Mouse (Mus musculus) thymus, postnatal 36 days (tissue): ENCODE measurements around the gene Als2cr12.
A peak's percentile ranks its signal among the peaks of the same experiment; 100 is the strongest.
"Not testable (repeated sequence)": the region's sequence is repeated elsewhere in the genome, so short reads cannot be mapped to it uniquely, and the experiment has no call there.

Experiments used
- DNase-seq, 2 experiments: peaks; one replicate each; pipeline ENCODE4 v3.0.0; 2022; ENCODE audit warnings: mixed read lengths in 2 of 2

Als2cr12 gene

DNA sequence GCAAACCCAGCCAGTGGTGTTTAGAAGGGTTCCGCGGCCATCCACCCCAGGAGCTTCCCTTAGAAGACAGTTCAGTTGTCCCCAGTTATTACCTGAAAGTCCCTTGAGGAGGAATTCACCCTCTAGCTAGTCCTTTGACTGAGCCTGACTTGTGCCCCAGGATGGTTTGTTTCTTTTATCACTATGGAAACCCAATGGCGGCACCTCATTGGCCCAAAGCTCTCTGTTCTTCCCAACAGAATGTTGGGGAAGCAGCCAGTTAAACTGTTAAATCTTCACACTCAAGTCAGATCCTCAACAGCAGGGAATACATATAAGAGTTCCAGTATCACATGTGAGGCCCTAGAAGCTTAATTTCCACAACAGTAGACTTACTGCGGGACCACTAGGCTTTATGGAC lies at the start of gene Als2cr12:
Als2cr12 (minus strand) TSS at position 180 of the 400 bp plus-strand sequence.
- not testable (repeated sequence) for DNase-seq

DNA sequence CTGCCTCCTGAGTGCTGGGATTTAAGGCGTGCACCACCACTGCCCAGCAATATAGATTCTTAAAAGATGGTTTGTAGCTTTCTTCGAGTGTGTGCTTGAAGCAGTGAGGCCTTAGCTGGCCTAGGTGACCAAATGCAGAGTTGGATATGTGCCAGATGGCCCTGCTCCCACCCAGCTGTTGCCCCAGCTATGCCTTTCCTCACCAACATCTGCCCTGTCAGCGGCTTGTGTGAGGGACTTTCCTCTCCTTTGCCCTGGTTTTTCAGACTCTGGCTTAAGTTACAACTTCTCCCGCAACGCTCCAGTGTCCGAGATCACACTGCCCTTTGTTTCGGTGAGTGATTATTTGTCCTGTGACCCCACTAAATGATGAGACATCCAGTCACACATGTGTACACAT lies 48.9 kb upstream of the Als2cr12 start:
- no peak for DNase-seq

DNA sequence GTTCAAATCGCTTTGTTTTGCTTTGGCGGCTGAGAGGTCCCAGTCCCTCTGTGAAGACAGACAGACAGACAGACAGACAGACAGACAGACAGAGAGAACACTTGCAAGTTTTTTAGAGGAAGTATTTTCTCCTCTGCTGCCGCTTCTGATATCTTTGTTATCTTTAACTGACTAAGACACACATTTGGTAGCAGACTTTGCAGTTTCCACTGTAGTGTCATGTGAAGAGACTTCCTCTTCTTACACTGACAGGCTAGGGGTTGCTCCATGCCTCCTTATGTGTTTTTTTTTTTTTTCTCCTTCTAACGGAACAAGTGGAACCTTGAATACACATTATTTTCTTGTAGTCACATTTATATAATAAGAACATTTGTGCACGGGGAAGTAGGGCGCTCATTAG lies 47.5 kb upstream of the Als2cr12 start:
- DNase-seq = no peak

DNA sequence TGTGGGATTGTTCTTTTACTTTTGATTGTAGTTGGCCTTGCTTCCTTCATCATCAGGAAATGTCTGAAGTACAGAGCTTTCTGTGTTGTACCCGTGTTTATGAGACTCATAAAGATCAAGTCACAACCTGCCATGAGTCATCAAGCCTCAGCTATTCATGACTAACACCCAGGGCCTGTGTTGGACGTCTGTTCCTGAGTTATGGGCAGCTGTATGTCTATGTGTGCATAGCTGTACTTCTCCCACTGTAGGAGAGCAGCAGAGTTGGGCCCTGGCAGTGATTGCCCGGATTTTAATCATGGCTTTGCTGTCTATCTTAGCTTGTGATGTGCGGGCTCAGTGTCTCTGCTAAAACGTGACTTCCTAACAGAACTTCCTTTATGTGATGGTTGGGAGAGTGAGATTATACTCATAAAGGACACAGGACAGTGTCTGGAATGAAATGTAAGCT lies 46.8 kb upstream of the Als2cr12 start:
- no peak for DNase-seq

DNA sequence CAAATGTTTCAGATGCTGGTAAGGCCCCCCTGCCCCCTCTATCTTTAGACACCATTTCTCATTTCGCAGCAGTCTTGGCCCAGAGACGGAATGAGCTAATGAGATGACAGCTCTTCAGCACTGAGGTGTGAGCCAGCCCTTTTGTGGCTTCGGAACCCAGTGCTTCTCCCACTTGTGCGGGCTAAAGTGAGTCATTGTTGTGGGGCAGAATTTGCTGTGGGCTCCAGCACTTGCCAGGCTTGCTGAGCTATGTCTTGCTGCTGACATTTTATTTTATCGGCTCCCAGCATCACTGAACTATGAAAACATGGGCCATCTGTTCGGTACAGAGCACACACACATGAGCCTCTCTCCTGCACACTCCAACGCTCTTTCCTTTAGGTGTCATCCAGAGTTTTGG lies 43.7 kb upstream of the Als2cr12 start:
- DNase-seq = no peak

DNA sequence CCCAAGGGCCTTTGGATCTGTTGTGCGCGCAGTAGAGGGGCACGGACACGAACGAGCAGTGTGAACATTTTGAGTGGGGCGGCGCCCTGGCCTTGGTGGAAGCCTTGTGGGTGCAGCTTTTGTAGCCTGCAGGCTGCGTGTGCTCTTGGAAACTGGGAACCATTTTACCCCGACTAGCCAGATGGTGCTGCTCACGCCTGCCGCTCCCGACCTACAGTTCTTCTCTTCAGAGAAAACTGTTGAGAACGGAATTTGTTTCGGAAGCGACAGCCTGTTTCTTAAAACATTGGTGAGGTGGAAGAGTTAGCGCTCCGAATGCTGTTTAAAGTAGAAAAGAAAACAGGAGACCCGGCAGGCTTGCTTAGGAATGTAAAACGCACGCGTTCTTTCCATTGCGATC lies 41.2 kb upstream of the Als2cr12 start:
- no peak for DNase-seq

DNA sequence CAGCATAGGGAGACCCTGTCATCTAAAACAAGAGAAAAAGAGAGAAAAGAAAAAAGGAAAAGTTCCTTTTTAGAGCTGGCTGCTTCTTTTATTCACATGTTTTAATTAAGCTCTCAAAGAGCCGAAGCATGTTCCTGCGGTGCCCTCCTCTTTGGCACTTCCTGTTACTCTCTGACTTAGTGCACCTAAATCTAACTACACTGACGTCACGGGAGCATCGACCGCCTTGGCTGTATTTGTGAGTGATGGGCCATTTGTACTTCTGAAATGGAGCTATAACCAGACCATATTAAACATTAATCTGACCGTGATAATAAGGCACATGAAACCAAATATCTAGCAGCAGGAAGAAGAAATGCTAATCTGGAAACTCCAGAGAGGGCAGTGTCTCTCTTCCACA lies 40.2 kb upstream of the Als2cr12 start:
- no peak for DNase-seq

DNA sequence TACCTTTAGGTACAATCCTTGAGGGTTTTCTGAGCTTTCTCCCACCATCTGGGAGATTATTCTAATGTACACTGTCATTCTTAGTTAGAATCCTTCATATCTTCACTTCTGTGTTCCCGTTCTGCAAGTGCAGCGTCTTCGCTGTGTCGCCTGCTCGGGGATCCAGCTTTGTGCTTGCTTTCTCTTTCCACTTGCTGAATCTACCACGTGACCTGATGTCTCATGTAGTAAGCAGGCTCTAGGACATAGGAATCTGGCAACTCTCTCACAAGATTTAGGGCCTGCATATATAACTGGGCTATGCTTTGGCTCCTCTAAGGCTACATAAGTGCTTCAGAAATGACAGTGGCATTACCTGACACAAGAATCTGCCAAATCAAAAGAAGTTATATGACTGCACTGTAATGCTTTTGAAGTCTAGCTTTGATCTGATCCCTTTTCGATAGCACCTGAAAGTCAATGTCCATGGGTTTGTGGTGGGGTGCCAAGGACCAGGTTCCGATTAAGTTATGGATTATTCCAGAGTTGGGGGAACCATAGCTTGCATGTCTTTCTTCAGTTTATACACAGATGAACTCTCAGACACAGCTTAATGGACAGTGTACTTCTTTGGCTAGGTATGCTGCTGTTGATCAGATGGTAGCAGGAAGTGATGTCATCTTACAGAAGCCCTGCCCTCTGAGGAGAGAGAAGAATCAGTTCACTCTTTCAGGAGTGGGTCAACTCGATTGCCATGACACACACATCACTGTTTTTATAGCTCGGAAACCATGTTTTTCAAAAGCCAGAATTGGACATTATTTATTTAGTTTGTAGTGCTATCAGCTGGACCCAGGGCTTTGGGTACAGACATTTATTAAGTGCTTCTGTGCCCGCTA lies 38.5 kb upstream of the Als2cr12 start:
- DNase-seq = no peak

DNA sequence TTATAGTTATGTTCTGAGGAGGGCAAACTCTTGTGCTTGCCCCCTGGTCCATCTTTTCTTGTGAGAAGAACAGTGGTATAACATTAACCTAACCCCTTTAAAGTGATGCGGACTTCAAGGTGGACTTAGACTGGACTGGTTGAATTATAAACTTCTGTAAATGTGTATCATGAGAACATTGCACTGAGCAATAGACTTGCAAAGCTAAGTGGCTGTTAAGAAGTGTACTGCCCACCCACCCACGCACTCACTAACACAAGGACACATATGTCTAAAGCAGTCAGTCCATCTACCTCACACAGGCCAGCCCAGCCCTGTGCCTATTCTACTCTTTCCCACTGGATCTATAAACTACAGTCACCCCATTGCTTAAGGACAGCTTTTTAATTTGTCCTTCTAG lies 37.8 kb upstream of the Als2cr12 start:
- no peak for DNase-seq

DNA sequence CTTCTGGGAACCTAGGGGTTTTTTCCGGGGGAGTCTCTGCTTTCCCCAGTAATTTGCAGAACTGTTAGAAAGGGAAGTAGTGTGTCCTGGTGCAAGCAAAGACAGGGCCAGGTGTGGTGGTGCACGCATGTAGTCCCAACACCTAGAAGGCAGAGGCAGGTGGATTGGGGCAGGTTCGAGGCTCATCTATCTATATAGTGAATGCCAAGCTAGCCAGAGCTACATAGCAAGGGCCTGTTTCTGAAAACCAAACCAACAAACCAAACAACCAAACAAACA lies 32.7 kb upstream of the Als2cr12 start:
- no peak for DNase-seq

DNA sequence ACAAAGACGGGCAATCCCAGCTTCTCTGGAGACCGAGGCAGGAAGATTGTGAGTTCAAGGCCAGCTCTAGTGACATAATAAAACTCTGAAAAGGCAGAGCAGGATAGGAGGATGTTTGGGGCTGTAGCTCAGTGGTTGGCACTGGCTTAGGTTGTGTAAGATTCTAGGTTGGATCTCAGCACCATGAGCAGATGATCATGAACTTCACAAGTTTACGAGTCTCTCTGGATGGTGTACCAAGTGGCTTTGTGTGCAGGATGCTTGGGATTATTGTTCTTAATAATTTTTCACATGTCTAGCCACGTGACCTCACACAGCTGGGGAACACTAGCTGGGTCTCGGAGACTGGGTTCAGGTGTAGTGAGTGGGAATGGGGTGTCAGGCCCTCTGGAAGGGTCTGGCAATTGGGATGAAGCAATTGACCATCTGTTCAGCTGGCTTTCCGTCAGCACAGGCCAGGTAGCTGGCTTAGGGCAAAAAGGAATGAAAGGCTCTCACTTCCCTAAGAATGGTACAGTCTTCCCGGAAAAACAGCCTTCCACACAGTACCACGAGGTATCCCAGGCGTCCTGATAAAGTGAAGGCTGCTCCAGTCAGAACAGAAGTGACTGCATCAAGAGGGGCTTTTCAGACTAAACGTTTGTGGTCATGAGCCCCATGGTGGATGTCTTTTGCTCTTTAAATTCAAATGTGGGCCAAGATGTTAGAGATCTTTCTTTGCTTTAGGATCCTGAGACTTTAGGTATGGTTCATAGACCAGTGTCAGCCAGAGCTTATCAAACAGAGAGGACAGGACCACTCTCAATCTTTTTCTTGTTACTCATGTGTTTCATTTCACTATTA lies 32.2 kb upstream of the Als2cr12 start:
- no peak for DNase-seq

DNA sequence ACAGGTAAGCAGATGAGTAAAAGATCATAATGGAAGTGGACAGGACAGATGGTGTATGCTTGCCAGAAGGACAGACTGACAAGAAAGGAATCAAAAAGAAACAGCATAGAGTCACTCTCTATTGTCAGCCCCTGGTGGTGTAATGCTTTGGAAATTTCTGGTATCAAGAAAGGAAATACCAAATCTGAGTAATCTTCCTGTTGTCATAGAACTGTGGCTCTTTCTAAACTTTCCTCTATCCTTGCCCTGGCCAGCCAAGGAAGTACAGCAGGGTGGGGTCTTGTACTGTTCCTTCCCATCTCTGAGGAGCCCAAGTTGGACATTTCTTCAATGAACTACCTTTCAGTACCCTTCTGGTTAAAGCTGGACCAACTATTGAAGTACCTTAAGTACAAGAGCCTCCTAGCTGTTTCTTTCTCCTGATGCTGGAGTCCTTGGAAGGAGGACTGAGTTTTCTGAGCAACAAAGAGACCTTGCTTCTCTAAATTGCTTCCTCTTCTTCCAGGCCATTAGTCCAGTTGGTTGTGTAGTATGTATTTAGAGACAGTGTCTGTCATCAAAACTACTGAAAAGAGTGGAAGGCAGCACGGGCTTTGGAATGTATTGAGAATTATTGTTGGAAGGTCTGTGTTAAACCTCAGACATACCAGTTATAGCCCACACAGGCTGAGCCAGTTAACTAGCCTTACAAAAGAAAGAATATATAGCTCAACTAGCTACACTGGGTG lies 31.4 kb upstream of the Als2cr12 start:
- DNase-seq = no peak

DNA sequence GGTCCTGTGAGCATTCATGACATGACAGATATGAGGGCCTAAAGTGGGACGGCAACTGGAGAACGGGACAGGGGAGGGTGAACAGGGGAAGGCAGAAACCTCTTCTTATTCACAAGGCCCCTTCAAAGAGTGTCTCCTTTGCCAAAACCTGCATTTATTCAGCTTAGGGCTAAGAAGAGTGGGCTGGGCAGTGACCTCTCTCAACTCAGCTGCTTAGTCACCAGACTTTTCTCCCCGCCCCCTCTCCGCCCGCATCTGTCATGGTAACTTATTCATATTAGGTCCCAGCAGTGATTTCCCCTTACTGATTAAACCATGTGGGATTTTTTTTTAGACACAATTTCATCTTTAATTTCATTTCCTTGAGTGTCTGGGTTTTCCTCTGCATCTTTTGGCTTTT lies 30.0 kb upstream of the Als2cr12 start:
- no peak for DNase-seq

DNA sequence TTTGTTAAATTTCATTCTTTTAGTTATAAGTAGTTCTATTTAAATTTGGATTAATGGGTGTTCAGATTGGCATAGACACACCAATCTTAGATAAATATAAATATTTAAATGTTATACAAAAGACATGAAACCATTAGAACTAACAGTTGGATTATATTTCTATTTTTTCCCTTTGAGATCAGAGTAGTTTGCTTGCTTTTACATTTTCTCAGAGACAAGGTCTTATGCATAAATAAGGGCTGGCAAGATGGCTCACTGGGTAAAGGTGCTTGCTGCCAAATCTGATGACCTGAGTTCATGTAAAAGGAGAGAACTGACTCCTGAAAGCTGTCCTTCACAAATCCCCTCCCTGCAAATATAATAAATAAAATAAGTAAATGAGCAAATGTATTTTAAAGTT lies 29.3 kb upstream of the Als2cr12 start:
- no peak for DNase-seq

DNA sequence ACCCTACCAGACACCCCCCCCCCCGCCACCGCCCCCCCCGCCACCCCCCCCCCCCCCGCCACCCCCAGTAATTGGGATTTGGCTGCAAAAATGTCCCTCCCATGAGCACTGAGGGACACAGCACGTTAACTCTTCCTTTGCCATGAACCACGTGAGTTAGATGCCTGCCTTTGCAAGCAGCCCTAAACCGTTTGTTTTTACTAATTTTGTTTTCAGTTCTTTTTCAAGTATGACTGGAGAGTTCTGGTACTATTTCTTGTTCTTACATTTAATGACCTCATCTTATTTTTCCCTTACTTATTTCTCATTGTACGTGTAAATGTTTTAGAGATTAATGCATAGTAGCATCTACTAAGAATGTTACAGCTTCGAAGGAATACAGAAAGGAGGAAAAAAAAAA lies 28.7 kb upstream of the Als2cr12 start:
- DNase-seq = no peak

DNA sequence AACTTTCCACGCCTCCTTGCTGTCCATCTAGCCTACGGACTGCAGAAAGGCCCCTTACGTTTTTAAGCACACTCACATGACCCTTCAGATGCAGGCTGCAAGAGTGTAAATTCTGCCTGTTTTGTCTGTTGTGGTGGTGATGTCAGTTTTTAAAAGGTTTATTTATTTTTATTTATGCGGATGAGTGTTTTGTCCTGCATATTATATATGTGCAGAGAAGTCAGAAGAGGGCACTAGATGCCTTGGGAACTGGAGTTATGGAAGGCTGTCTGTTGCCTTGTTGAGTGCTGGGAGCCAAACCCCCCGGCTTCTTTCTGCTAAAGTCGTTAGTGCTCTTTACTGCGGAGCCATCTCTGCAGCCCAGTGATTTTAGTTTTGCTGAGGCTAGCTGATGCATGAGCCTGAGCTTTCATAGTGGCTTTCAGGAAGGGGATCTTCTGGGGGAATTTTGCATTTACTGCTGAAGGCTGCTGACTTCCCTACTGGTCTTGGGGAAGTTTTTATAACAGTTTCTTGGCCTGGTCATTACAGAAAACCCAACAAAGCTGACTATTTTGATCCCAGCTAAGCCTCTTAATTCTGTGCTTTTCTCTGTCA lies 28.1 kb upstream of the Als2cr12 start:
- no peak for DNase-seq

DNA sequence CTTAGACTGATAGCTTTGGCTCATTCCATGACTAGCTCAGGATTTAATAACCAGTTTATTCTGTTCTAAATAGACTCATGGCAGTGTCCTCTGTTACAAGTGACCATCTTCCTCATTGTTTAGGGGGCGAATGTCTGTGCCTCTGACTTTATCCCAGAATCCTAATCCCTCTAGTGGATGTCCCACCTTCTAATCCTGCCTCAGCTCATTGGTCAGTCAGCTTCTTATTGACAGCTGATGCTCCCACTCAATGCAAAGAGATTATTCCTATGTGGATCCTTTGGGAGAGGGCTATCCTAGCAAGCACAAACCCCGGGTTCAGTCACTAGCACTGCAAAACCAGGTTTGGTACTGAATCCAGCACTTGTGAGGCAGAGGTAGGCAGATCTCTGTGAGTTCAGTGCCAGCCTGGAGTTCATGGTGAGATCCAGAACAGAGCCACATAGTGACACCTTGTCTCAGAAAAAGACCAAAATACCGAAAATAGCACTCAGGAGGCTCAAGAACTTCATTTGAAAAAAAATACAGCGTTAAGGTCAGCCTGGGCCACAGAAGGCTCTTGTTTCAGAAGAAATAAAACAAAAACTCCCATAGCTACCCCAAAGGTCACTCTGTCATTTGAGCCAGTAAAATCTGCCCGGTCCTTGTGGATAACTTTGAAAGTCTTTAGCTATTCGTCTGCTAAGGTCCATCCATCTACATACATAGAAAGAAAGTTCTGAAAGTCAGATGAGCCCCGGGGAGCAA lies 27.4 kb upstream of the Als2cr12 start:
- no peak for DNase-seq

DNA sequence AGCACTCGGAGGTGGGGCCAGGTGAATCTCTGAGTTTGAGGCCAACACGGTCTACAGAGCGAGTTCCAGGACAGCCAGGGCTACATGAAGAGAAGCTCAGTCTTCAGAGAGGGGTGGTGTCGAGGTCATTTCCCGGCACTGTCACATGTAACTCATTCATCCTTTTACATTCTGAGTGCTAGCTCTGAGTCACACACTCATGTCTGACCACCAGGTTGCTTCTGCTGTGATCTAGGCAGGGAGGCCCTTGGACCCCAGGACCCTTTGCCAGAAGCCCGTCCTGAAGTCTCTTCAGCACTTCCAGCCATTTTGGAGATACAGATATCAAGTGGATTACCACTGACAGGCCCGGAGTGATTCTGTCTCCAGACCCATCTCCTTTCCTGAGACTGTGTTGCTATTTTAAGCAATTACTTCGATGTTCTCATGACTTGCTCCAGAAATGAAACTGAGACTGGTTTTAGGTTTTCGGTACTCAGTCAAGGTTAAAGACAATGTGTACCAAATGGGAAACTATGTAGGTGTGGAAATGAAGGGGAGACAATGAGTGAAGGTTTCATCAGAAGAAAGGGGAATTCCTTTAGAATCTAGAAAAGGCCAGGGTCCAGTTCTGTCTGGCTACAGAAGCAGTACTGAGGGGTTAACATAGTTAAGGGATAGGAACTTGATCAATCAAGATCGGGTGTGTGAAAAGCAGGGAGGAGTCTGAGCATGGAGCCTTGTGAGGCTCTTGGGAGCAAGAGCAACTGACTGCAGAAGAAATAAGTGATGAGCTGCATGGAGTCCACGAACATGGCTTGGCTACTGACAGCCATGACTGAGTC lies 26.5 kb upstream of the Als2cr12 start:
- DNase-seq = peak in 1 of 2 experiments; percentile 34

DNA sequence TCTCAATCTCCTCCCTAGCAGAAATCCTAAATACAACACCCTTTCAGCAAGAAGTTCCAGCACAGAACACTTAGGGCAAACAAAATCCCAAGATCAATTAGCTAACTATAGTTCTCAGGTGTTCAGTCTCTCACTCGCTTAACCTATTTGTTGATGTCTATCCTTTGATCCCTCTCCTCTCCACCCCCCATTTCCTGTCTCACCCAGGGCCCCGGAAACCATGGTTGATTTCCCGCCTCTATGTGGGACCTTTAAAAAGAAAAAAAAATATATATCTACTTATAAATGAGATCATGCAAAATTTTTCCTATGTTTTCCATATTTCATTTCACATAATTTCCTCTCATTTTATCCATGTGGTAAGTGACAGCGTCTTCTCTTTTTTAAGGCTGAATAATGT lies 25.2 kb upstream of the Als2cr12 start:
- DNase-seq = peak; percentile 66 to 78

DNA sequence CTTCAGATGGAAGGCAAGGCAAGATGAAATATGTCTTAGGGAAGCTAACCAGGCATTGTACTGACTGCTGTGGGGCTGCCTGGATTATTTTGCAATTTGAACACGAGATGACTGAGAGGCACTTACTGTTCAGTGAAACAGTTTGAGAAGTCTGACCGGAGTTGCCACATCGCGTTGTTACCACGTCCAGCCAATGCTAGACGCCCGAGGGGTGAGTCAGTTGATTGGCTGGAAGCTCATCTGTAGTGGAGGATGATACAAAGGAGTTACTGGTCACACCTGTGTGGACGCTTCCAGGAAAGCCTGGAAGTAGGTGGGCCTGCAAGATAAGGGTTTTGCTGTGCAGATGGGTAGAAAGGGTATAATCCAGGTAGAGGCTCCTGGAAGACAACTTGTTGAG lies 24.3 kb upstream of the Als2cr12 start:
- peak in 1 of 2 experiments; percentile 36 for DNase-seq

DNA sequence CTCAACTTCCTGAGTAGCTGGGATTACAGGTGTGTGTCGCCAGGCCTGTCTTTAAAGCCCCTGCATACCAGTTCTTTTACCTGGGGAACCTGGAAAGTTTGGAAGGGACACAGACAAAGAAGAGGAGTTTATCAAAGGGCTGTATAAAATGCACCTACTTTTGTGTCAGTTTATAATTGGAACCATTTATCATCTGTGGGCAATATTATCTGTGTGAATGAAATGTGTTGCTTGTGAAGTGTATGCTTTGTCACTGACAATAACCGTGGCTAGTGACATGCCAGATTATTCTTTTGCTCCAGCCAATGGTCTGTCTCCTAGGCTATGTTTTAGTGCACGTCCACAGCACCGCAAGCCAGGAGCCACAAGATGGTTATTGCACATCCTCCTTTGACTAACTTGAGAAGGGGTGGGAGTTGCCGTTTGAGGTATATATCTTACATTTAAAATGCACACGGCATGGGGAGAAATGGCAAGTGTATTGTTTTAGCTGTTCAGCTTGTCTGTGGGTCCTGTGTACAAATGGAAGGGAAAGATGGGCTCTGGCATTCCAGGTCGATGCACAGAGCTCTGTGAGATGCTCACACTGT lies 23.7 kb upstream of the Als2cr12 start:
- no peak for DNase-seq
